Mouse (Mus musculus) T-helper 1 cell (primary cell): Measurements from ENCODE around the gene Col5a1.

ENCODE experiments used
- in situ Hi-C: fragments of 300-600 bp; cut with MboI, MseI; formaldehyde crosslinking; loops from one replicate; pipeline ENCODE4 v1.15.1; 2025; ENCODE audit warnings: high pct_unique_total_duplicates

Gene Col5a1

DNA sequence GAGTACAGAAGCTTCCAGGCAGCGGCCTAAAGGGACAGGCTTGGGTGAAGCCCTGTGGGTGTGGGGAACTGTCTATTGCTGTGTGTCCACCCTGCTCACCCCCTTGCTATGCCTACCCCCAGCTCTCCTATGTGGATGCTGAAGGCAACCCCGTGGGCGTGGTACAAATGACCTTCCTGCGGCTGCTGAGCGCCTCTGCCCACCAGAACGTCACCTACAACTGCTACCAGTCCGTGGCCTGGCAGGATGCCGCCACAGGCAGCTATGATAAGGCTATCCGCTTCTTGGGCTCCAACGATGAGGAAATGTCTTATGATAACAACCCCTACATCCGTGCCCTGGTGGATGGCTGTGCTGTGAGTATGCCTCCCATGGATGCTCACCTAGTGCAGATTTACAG, 146.2 kb downstream of the Col5a1 start:
- in situ Hi-C loops: no loop called here

DNA sequence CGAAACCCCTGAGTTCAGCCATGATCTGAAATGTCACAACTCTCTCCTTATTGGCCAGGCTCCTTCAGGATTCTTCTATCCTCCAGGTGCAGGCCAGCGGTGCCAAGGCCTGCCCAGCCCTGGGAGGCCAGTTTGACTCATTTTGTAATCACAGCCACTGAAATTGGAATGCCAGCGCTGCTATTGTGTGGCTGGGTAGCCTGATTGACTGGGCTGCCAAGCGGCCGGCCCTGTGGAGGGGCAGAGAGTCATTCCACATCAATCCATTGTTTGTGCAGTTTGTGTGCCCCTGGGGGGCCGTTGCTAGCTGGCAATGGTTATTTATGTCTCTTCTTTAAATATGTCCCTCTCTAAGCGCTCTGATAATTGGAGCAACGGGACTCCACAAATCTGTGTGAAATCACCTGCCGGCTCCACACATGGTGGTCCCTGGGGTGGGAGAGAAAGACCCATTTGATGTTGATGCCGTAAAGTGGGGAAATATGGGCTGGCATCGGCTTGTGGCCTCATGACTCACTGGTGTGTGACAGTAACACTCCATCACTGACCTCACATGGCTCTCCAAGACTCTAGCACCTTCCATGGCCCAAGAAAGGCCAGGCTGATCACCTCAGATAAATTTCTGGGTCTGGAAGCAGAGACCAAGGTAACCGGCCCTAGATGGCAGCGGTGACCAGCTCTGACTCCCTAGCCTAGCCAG, 147.9 kb downstream of the Col5a1 start:
- in situ Hi-C loops: no loop called here

DNA sequence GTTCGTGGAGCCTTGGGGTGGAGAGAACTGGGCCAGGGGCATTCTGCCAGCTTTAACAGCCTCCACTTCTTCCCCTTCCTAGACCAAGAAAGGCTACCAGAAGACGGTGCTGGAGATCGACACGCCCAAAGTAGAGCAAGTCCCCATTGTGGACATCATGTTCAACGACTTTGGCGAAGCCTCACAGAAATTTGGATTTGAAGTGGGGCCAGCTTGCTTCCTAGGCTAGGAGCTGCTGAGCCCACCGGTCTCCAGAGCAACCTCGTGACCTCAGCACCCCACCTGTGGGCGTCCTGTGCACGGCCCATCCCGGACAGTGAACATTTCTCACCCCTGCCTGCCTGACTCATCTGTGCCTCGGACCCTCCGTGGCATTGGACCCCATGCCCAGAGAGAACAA, 150.6 kb downstream of the Col5a1 start:
- in situ Hi-C loops: no loop called here

DNA sequence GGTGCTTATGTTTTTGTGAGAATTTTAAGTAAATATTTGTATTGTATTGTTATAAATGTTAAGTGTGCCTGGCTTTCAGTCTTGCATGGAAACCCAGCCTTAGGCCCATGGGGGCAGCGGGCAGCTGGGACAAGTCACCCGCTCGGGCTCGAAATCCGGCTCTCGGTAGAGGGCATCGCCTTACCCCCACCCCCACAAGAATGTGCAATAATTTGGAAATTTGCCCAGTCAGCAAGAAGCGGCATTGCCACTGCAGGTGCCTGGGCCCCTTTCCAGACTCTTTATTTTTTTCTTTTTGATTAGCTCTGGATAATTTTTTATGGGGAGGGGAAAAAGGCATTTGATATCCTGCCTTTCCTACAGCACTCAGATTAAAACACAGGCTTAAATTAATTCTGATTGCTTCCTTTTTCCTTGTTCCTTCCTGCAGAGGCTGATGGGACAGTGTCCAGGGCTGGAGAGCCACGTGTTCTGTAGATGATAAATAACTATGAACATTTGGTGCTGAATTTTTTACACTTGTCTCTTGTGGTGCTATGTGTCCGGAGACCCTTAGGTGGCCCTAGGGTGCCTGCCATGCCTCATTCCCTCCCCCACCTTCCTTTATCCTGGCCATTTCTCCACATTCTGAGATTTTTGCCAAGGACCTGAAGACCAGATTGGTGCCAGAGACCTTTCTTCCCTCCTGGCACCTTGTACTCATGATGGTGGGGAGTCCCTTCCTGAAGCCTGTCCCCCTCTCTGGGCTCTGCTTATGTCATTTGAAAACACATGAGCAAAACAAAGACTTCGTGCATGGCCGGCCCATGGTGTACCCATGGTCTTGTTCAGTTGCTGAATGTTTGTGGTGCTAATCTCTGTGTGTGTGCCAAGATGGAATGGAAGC, 151.5 kb downstream of the Col5a1 start:
- in situ Hi-C loops: no loop called here

DNA sequence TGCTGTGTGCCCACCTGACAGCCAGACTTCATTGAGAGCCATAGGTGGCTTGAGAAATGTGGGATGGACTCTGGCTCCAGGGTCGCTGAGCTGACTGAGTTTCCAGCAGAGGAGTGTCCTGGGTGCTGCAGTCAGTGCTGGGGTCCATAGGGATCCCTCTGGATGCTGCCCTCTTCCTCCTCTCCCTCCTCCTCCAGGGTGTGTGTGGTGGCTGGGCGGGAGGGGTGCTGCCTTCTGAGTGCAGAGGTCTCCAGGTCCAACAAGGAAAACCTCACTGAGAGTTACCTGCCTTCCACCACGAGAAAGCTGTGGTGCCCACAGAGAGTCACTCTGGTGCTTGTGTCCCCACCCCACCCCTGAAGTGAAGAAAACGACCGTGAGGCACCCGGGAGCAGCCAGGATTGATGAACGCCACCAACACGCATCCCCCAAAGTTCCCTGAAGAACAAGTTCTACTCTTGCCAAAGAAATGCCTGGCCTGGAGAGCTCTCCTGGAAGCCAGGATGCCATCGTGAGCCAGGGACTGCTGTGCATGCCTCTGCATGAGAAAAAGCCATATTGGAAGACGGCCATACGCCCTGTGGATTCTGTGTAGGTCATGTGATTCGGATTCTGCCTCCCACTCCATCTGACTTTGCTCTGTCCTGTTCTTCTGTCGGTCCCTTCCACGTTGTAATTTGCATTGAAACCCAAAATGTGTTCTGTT, 152.3 kb downstream of the Col5a1 start:
- in situ Hi-C loops: no loop called here

DNA sequence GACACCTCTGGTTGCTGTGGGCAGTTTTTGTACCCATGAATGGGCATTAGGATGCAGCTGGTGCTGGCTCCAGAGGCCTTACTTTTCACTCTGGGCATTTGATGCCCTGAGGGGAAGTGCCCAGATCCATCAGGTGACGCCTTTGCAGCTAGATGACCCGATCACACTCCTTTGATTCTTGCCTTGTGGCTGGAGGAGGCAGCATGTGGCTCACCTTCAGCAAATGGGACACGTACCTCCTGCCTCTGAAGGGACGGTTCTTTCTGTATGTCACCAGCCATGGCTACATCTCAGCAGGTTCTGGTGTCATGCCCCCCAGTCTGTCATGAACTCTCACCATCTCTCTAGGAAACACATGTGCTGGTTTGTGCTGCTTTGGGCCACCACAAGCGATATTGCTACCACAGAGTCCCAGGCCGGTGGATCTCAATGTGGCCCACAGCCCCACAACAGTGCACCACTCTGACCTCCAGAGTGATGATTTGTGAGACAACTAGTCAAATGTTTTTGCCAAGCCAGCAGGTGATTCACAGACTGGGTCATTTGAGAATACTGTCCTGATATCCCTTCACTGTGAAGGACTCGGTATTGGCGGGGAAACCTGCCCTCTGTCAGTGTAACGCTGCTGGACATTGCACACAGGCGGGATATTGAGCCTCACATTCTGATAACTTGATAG, 153.6 kb downstream of the Col5a1 start:
- in situ Hi-C loops: no loop called here

DNA sequence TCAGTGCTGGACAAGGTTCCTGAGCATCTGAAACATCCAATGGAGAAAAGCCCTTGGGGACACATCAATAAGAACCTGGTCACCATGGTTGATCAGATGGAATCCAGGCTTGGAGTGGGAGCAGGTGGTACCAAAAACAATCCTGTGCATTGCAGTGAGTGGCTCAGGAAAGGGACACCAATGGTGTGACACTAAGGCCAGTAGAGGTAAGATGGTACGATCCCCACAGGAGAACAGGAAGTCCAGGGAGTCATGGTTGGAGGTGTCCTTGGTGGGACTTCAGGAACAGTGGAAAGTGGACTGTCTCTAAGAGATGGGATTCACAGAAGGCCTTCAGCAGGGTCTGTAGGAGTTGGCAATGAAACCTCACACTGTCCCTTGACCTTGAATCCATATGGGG, 154.2 kb downstream of the Col5a1 start:
- in situ Hi-C loops: no loop called here

DNA sequence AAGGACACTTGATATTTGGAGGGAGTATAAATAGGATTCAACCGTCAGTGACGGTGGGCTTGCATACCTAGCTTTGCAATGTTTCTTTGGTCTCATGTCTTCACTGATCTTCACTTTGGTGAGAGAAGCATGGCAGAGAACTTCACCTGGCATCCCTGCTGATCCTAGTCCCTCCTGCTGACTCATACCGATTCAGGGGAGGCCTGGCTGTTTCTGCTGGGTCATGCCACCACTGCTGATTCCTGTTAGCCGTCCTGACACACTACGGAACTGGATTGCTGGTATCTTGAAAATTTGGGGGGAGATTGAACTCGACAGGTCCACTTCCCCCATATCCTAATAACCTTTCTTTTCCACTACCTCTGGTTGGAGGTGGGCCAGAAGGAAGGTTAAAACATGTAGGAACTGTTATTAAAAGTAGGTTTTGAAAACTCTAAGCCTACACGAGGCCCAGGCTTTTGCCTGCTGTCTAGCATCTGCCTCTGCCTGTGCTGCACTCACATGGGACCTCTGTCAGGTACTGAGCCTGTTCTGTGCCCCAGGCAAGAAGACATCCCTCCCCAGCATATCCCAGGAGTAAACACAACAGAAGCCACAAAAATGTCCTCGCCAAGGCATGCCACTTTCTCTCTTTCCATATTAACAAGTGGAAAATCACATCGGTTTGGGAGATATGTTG, 158.8 kb downstream of the Col5a1 start:
- in situ Hi-C loops: no loop called here

DNA sequence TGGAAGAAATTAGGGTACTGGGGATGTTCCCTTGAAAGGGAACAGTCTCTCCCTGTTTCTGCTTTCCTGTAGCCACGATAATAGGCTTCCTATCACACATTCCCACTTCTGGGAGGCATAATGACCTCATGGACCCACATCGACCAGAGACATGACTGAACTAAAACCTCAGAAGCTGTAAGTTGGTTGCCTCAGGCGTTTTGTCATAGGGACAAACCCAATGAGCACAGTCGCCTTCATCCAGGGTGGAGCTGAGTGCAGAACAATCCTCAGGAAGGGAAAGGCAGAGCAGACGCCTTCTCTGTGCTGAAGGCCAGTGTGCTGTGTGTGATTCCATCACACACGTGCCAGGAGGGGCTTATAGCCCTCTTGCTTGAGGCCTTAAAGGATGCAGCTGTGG, 160.1 kb downstream of the Col5a1 start:
- in situ Hi-C loops: no loop called here

DNA sequence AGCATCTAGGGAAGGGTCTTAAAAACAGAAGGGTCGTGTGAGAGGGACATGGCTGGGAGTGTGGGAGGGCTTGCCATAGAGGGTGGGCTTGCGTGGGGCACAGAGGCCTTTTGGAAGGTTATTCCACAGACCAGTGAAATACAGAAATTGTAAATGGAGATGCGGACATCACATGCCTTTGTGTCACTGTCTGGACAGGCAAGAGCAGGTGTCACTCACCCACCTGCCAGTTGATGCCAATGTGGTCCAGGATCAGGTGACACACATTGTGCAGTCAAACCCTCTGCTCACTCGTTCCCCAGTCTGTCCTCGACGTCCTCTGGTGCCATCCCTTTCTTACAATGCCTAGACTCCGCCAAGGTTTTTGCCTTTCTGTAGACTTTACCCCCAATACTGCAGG, 160.9 kb downstream of the Col5a1 start:
- in situ Hi-C loops: no loop called here

DNA sequence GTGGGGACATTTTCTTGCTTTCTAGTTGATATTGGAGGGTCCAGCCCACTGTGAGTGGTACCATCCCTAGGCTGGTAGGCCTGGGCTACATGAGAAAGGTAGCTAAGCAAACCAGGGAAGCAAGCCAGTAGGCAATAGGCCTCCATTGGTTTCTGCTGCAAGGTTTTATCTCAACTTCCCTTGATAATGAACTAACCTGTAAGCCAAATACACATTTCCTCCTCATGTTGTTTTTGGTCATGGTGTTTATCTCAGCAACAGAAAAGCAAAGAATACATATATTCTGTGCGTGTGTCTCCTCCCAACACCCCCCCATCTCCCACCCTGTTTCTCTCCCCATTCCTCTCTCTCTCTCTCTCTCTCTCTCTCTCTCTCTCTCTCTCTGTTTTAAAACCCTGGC, 173.7 kb downstream of the Col5a1 start:
- in situ Hi-C loops: no loop called here

DNA sequence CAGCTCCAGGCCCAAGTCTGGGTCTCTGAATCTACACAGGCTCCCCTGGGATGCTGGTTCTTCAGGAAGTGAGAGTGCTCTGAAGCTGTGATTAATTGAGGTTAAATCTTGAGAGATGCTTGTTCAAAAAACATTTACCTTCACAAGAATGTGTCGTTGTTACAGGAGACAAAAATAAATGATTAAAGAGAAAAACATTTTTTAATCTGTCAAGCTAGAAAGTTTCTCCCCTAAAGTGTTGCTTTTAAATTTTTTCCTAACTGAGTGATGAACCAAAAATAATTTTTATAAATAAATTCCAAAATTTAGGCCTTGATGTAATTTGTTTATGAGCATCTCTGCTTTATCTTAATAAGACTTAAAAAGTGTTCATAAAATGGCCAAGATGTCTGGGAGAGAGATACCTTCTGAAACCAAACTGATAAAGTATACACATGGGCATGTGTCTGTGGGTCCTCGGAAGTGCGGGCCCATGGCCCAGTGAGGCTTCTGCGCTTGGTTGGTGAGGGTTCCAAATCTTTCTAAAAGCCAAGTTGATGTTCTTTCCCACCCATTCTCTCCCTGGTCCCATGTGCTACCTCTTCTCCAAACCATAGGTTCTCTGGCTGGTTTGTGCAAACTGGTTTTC, 177.6 kb downstream of the Col5a1 start:
- in situ Hi-C loops: no loop called here

DNA sequence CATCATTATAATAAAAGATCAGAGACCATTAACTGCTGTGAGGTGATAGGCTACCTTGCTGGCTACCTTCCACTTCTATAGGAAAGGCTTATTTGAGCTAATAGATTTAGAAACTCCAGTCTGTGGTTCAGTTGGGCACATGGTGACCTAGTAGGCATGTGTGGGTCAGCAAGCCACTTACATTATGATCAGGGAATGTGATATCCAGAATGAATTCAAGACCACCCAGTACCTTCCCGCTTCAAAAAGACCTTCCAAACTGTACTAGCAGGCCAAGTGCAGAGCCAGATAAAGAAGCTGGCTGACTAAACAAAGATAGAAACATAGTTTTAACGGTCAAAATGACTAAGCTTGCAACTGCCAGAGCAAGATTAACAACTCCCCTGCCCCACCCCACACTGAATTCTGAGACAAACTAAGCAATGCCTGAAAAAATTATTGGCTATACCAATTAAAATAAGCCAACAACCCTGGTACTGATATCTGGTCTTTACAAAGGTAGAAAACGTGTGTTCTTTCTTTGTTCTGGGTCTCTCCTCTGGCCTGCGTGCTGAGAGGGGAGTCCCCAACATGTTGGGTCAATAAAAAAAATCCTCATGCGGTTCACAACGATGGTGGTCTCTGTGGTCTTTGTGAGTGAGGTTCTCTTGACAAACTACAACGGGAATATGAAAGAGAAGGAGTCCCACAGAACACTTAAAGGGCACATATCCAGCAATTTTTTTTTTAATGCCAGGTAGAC, 178.3 kb downstream of the Col5a1 start:
- in situ Hi-C loops: no loop called here

DNA sequence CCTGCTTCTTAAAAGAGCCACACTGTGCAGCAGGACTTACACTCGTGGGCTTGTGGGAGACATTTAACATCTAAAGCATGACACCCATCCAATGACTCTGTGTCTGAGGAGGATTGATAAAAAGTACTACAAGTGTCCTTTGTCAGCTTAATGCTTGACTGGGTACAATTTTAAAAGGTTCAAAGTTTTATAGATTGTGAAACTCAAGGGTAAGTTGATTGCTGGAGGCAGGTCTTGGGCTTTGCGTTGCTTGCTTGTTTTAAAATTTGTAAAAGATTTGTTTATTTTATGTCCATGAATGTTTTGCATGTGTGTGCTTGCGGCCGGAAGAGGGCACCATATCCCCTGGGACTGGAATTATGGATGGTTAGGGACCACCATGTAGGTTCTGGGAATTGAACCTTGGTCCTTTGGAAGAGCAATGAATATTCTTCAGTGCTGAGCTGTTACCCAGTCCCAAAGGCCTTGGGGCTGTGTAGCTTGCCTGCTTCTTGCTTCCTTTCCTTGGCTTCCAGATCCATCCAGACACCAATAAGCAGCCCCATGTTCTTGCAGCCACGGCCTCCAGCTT, 178.9 kb downstream of the Col5a1 start:
- in situ Hi-C loops: no loop called here

DNA sequence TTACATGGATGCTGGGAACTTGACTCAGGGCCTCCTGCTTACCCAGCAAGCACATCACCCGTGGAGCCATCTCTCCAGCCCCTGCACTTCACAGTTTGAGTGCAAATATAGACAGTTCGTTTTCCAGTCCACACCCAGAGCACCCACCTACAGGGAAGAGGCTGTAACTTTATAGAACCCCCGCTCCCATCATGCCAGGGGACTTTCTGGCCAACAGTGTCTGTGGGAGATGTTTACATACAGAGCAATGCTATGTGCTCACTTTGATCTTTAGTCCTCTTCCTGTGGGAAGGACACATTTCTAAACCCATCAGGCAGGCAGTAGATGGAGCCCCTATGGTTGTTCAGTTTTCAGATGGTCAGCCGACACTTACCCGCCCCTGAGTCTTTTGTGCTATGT, 180.5 kb downstream of the Col5a1 start:
- in situ Hi-C loops: no loop called here

DNA sequence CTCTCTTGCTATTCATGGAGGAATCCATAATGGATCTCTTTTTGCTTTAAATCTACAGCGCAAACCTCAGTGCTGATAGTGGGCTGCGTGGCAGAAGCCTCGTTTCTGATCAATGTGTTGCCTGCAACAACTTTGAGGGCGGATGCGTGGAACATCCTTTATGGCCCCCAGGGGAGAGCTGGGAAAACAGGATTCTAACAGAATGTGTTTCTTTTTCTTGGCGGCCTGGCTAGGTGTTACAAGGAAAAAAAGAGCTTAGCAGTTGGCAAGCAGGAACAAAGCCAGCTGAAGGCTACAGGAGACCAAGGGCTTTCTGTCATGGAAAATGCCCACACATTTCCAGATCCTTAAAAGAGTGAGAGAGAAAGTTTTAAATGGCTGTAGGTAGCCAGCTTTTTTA, 180.9 kb downstream of the Col5a1 start:
- in situ Hi-C loops: no loop called here

DNA sequence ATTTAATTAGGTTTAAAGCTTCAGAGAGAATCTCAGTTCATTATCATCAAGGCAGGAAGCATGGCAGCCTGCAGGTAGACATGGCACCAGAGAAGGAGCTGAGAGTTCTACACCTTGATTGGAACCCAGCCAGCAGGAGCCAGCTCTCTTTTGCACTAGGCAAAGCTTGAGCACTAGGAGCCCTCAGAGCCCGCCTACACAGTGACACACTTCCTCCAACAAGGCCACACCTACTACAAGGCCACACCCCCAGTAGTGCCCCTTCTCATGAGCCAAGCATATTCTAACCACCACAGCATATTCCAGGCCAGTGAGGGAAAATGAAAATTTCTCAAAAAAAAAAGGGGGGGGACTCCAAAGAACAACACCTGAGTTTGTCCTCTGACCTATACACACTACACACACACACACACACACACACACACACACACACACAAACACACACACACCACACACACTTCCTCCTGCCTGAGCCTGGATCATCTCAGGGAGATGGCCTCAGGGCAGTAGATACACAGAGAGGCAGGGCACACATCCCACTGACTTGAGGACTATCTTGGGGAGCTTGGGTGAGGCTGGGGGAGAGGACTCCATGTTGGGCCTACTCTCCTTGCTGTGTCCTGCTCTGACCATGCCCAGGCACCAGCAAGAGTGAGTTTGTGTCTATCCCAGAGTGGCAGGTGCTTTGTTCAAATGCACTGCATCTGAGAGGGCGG, 181.8 kb downstream of the Col5a1 start:
- in situ Hi-C loops: no loop called here

DNA sequence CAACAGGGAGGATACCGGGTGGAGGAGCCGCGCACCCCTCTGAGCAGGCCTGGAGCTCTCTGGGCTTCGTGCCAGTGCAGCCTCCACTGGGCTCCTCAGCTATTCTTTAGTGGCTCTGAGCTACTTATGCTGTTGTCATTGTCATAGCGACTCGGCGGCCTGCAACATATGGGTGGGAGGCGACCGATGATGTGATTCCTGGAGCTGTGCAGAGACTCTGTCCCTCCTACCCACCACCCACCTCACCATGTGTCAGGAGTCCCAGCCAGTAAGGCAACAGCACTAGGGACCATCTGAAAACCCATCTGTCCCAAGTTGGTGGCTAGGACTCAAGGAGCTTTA, 182.3 kb downstream of the Col5a1 start:
- in situ Hi-C loops: no loop called here

DNA sequence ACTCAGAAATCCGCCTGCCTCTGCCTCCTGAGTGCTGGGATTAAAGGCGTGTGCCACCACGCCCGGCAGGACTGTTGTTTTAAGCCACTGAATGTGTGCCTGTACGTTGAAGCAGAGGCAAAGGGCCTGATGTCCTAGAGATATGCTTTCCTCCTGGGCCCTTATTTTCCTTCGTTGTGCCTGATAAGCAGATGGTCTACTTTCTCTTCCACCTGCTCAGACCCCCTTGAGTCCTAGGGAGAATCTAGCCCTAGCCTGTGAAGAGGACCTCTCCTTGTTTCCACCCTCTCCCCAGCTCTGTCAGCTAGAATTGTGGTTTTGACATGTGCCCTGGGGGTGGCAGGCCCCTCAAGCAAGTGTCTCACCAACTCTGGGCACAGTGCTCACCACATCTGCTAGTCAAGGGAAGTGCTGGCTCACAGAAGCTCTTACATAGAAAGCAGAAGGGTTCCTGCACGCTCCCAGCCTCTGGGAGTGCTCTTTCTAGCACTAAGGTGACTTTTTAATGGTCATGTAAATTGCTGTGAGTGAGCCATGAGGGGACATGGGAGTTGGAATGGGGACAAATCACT, 189.5 kb downstream of the Col5a1 start:
- in situ Hi-C loops: no loop called here
